Mouse (Mus musculus) bone marrow, adult 2 months (tissue): Measurements from ENCODE around the gene Smurf2.

Source experiments
- CTCF ChIP-seq: fragments of 200-500 bp; IDR thresholded peaks from 2 replicates; pipeline ENCODE4 v1.5.1; 2011; ENCODE audit warnings: low read length, control low read depth; ENCODE audit not compliant: control insufficient read depth, insufficient read depth
- POLR2A ChIP-seq: fragments of 200-500 bp; IDR thresholded peaks from 2 replicates; pipeline ENCODE4 v1.6.1; 2011; ENCODE audit warnings: low read depth, mild to moderate bottlenecking, control low read depth, low read length, borderline replicate concordance; ENCODE audit not compliant: control insufficient read depth

DNA sequence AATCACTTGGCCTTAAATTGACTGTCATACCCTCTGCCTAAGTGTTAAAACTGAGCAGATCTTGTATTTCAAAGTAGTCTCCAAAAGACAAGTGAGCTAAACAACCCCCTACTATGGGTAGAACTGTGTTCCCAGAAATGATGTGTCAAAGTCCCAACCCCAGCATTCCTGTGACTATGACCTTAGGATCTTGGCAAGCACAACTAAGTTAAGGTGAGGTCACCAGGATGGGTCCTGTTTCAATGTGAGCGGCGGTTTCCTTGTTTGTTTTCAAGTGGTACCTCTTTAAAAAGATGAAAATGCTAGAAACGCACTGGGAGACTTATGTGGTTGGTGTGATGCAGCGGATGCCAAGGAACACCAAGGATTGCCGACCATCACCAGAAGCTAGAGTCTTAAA is 7.4 kb upstream of the Smurf2 start:
- no peak for TF ChIP-seq CTCF
- no peak for TF ChIP-seq POLR2A
